Mouse (Mus musculus): ENCODE results near the gene Col26a1. TPM values are rescaled to one million over a fixed set of nuclear protein-coding genes. Genes with fewer than 3 reads are reported as not detected.
"Not testable (repeated sequence)": the region's sequence is repeated elsewhere in the genome, so short reads cannot be mapped to it uniquely, and the experiment has no call there.

Gene Col26a1
- total RNA-seq, 2 experiments from 2014 or later = not detected

DNA sequence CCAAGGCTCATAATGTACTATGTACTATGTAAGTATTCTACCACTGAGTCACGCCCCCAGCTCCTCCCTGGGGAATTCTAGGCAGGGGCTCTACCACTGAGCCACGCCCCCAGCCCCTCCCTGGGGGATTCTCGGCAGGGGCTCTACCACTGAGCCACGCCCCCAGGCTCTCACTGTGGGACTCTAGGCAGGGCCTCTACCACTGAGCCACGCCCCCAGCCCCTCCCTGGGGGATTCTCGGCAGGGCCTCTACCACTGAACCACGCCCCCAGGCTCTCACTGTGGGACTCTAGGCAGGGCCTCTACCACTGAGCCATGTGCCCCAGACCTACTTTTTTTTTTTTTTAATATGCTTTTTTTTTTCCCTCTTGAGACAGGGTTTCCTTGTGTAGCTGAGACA, 129.8 kb downstream of the Col26a1 start:
- not testable (repeated sequence) for DNase-seq

DNA sequence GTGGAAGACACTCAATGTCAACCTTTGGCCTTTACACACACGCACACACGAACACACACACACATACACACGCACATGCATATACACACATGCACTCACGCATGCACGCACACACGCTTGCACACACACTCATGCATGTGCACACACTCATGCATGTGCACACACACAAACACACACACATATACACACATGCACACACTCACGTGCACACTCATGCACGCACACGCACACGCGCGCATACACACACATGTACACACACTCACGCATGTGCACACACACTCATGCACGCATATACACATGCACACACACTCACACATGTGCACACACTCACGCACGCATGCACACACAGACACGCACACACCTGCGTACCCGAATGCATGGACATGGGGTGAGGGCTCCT, 130.9 kb downstream of the Col26a1 start:
- DNase-seq = no peak

- DNase-seq = no peak
Observed at GRCm38 (mm10) chr5:136746596-136746995, 136.4 kb downstream of the Col26a1 start.

GRCm38 (mm10) chr5:136738918-136739317, 144.1 kb downstream of the Col26a1 start:
- DNase-seq = no peak

DNA sequence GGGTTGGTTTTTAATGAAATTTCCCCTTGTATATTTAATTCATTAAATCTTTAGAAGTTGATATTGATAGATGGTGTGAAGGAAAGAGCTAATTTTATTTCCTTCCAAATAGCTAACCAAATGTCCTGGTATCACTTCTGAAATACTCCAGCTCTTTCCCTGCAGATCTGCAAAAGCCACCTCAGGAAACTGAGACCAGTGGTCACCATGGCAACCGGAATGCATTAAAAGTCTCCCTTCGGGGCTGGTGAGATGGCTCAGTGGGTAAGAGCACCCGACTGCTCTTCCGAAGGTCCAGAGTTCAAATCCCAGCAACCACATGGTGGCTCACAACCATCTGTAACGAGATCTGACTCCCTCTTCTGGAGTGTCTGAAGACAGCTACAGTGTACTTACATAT, 156.7 kb downstream of the Col26a1 start:
- not testable (repeated sequence) for DNase-seq

DNA sequence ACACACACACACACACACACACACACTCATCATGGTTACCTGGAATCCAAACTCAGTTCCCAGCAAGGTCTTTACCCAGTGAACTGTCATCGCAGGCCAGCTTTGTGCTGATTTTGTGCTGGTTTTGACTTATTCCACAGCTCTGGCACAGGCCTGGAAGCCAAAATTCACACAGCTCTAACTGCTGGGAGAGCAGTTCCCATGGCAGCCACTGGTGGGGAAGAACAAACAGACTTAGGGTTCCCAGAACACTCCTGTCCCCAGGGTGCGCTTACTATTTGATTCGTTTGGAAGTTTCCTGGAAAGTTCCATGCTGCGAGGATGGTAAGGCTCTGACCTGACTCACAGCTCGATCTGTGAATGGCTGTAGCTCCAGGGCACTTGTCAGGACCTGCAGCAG, 161.4 kb downstream of the Col26a1 start:
- DNase-seq = no peak

DNA sequence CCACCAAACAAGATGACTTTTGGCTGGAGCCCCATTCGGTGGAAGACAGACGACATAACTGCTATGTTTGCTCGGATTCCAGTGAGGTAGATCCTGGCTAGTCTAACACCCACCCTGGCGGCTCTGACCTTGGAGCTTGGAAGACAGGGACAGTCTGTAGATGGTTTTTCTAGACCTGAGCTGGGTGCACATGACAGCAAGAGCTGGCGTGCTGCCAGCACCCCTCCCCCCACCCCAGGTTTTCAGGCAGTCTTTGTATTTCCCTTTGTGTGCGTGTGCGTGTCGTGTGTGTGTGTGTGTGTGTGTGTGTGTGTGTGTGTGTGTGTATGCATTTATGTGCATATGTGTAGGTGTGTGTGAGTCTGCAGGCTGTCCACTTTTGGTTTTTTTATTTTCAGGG, 164.4 kb downstream of the Col26a1 start:
- DNase-seq = no peak

GRCm38 (mm10) chr5:136717573-136717854, 165.5 kb downstream of the Col26a1 start:
- no peak for DNase-seq

GRCm38 (mm10) chr5:136716696-136717572, 166.1 kb downstream of the Col26a1 start:
- DNase-seq = no peak

DNA sequence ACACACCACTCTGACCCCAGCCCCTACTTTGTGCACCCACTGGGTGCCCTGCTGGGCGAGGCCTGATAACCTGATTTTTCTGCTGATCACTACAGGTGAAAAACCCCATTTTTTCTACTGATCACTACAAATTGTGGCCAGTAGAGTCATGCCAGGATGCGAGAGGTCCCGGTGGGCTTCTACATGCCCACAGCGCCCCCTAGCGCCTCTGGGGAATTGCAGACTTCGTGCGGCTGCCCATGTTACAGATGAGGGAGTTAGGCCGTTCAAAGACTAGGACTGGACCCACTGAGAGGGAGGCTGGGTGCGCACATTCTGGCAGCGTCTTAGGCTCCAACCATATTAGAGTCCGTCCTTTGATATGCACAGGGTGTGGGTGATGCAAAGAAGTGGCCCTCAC, 168.1 kb downstream of the Col26a1 start:
- no peak for DNase-seq

DNA sequence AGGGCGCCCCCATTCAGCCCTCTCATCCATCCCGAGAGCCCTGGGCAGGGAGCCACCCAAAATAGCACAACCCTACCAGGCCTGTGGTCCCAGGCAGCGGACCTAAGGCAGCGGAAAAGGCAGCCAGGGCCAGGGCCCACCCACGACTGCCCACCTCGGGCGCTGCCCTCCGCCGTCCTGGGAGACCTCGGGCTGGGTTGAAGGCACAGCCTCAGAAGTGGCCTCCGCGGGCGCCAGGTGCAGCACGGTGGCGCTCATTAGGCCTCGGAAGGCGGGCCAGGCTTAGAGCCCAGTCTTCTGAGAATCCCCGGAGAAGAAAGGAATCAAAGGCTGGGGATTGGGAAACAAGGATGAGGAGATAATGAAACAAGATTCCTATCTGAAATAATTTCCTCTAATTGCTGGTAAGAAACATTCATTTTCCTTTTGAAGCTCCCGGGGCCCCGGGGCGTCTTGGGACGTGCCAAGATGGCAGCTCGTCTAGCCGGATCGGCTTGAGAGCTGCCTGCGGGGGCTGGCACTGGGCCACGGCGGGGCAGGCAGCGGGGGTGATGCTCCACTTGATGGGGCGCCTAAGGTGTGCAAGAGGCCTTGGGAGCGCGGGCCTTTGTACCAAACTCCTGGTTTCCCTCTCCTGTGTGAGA, 168.7 kb downstream of the Col26a1 start:
- DNase-seq = no peak

- no peak for DNase-seq
Observed at GRCm38 (mm10) chr5:136710742-136711141, 172.3 kb downstream of the Col26a1 start.

GRCm38 (mm10) chr5:136708116-136708515, 174.9 kb downstream of the Col26a1 start:
- no peak for DNase-seq

- peak; percentile 41 to 83 for DNase-seq
Observed at GRCm38 (mm10) chr5:136706803-136707202, 176.2 kb downstream of the Col26a1 start.

DNA sequence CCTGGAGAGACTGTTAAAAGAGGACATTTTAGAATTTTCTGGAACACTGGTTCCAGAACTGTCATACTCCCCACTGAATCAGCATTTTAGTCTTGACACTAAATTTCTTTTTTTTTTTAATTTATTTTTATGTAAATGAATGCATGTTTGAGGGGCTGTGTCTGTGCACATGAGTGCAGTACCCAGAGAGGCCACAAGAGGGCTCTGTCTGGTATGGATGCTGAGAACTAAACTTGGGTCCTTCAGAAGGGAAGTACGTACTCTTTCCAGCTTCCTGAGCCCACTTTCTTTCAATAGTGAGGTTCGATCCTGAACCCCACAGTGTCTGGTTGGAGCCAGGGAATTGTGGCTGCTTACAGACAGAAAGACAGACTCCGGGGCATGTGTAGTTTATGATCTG, 177.5 kb downstream of the Col26a1 start:
- no peak for DNase-seq

- no peak for DNase-seq
Observed at GRCm38 (mm10) chr5:136704151-136704550, 178.9 kb downstream of the Col26a1 start.

DNA sequence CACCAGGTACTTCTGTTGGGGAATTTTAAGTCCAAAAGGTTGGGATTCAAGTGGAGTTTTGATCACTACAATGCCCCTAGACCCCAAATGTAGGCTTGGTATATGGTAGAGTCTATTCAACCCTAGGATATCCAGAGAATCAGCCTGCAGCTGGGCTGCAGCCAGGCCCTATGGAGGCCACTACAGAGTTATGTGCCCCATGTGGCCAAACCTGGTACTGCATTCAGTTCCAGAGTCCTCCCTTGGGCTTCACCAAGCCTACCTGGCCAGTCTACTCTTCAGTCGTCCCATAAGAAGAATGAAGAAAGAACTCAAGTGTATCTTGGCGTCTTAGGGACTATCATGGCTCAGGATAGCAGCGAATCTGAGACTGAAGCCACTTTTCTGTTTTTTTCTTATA, 179.3 kb downstream of the Col26a1 start:
- DNase-seq = peak; percentile 48 to 87

GRCm38 (mm10) chr5:136702159-136702725, 180.8 kb downstream of the Col26a1 start:
- DNase-seq = no peak

DNA sequence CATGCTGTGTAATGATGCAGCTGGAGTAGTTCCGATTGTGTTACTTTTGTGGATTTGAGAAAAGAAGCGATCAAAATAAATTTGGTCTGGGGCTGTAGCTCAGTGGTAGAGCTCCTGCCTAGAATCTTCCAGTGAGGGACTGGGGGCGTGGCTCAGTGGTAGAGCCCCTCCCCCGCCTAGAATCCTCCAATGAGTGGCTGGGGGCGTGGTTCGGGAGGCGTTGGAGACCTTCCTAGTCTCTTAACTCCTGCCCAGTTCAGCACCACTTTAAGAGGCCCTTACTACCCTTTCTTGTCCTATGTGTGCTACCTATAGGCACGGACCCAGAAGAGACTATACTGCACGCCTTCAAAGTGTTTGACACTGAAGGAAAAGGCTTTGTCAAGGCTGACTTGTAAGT, 185.4 kb downstream of the Col26a1 start:
- no peak for DNase-seq

- no peak for DNase-seq
Observed at GRCm38 (mm10) chr5:136696516-136696915, 186.5 kb downstream of the Col26a1 start.

GRCm38 (mm10) chr5:136694976-136695375, 188.0 kb downstream of the Col26a1 start:
- DNase-seq = no peak

GRCm38 (mm10) chr5:136693418-136693817, 189.6 kb downstream of the Col26a1 start:
- no peak for DNase-seq

GRCm38 (mm10) chr5:136692784-136693183, 190.2 kb downstream of the Col26a1 start, which contains the start of gene Myl10:
Myl10 (plus strand) TSS chr5:136693146.
- no peak for DNase-seq

Measured in heart, adult 18-20 months (tissue).